Mouse (Mus musculus) urinary bladder, adult 18-20 months (tissue): ENCODE results near the gene Tnfsf14.
A peak's percentile ranks its signal among the peaks of the same experiment; 100 is the strongest.

ENCODE experiments used
- DNase-seq, 2 experiments: peaks; one replicate each; pipeline ENCODE4 v3.0.0; 2022; ENCODE audit warnings: low spot score in 2 of 2, mixed read lengths in 2 of 2

Tnfsf14 gene

DNA sequence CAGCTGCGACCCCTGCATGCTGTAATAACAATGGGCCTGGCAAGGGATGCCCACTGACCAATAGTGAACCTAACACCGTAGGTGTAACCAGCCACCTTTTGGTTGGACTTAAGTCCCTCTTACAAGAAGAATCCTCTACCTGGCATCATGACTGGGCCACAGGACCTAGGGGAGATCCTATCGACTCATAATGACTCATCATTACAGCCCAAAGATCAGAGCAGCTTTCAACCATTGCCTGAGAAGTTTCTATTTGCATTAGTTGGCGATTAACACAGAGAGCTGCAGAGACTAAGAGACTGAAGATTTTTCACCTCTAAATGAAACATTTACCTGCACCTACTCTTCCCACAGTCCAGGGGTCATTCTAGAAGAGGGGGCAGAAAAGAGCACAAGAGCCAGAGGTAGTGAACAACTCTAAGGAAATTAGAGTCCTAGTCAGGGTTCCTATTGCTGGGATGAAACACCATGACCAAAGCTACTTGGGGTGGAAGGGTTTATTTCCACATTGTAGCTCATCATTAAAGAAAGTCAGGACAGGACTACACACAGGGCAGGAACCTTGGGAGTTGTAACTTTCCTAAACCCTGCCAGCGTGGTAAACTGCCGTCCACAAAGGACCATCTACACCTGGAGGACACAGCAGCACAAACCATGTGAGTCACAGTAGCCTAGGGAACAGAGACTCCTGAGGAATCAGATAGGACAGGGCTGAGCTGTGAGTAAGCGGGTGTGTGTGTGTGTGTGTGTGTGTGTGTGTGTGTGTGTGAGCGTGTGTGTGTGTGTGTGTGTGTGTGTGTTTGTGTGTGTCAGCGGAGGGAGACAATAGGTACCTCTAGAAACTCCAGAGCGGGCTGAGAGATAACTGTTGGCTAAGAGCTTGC lies 8.1 kb upstream of the Tnfsf14 start:
- no peak for DNase-seq

- DNase-seq, result no peak
These were observed 4.3 kb upstream of the Tnfsf14 start for GRCm38 (mm10) chr17:57198252-57198651.

- no peak for DNase-seq
These were observed 1.5 kb upstream of the Tnfsf14 start for GRCm38 (mm10) chr17:57195326-57196010.

DNA sequence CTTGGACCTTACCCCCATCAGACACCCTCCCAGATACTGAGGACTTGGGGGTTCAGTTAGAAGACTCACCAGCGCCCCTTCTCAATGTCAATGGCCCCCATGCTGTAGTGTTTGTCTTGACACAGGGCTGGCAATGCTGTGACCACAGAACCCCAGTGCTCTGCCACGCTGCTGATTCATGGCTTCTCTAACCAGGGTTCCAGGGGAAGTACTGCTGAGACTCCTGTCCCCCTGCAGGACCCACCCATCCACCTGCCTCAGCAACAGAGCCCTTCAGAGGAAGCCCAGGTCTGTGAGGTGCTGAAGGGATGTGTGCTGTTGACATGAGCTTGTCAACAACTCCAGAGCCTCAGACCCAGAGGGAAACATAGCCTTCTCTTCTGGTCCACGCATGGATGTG lies 794 bp upstream of the Tnfsf14 start:
- DNase-seq, result no peak

GRCm38 (mm10) chr17:57188510-57189192 lies 5.3 kb downstream of the Tnfsf14 start:
- DNase-seq, result no peak

- no peak for DNase-seq
These were observed 8.3 kb downstream of the Tnfsf14 start for GRCm38 (mm10) chr17:57185641-57186040.

DNA sequence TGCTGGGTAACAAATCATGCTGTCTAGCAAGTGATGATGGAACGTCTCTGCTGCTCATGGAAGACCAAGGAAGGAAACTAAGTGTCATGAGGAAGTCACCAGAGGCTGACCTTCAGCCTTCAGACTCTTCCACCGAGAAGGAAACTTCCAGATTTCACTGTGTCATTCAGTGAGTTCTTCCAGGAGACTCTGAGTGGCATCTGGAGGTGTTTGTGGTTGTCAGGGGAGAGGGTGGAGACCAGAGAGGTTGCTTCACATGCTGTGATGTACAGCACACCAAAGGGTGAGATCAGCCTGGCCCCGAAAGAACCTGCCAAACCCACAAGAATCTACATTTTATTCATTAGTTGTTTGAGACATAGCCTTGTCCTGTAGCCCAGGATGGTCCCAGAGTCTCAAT lies 11.1 kb downstream of the Tnfsf14 start:
- no peak for DNase-seq

- no peak for DNase-seq
These were observed 13.6 kb downstream of the Tnfsf14 start for GRCm38 (mm10) chr17:57180363-57180762.

GRCm38 (mm10) chr17:57173351-57173750 lies 20.6 kb downstream of the Tnfsf14 start:
- no peak for DNase-seq

- DNase-seq, result no peak
These were observed 21.6 kb downstream of the Tnfsf14 start for GRCm38 (mm10) chr17:57172378-57172777.

- no peak for DNase-seq
These were observed 23.2 kb downstream of the Tnfsf14 start for GRCm38 (mm10) chr17:57170616-57171260.

DNA sequence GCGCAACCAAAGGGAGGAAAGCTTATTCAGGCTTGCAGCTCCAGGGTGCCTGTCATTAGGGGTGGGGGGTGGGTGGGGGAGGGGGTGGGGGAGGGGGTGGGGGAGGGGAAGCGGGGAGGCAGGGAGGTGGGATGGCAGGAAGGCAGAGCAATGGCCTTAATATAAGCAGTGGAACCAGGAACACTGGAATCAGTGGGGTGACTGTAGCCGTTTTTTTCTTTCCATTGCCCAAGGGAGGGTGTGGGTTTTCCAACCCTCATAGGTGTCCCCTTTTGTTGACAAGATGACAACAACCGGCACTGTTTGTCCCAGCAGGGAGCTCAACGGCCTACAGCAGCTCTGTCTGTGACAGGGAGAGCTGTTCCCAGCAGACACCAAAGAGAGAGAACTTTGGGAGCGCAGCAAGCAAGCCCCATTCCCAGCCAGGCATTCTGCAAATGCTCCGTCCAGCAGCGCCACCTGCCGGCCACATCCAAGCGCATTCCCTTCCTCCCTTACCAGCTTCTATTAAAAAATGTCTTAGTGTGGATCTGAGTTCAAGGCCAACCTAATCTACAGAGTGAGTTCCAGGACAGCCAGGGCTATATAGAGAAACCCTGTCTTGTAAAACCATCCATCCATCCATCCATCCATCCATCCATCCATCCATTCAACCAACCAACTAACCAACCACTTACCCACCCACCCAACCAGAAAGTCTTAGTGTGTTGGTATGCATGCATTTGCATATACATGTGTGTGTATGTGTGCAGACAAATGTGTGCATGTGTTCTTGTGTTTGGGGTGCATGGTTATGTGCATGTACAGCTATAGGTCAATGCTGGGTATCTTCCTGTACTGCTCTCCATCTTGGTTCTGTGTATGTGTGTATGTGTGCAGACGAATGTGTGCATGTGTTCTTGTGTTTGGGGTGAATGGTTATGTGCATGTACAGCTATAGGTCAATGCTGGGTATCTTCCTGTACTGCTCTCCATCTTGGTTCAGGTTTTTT lies 26.9 kb downstream of the Tnfsf14 start:
- DNase-seq, result peak; percentile 76 to 86

GRCm38 (mm10) chr17:57153787-57154186 lies 40.2 kb downstream of the Tnfsf14 start:
- DNase-seq, result no peak

GRCm38 (mm10) chr17:57153006-57153405 lies 41.0 kb downstream of the Tnfsf14 start:
- DNase-seq, result no peak

DNA sequence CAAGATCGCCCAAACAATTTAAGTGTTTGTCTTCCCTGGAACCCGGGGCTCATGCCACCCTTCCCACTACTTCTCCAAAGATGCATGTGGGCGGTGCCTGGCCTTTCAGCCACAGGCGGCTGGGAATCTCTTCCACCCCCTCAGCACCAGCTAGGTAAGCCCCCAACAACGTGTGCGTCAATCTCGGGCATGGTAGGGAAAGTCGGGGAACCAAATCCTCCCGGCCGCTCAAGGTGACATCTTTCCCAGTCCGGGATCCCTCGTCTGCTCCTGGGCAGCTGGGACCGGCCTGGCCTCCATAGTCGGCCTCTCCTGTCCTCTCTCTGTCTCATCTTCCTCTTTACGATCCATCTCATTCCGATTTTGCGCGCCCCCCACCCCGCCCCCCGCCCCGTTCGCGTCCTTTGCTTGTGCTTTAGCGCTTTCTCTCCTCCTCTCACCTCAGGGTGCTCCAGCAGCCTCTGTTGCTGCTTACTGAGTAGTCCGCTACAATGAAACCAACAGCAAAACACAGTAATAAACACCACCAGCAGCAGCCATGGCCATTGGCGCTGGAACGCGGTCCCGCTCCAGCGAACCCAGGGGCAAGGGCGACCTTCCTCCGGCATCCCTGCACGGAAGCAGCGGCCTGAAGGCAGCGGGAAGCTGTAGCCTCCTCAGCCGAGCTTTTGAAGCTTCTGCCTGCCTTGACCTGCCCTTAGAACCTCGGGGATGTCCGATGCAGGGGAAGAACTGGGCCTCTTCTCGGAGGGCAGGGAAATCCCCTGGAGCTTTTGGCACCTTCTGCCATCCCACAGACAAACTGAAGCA lies 44.8 kb downstream of the Tnfsf14 start, which contains the start of gene Cd70:
Cd70 (minus strand) TSS at position 784 of the 810 bp plus-strand sequence.
- DNase-seq, result no peak

DNA sequence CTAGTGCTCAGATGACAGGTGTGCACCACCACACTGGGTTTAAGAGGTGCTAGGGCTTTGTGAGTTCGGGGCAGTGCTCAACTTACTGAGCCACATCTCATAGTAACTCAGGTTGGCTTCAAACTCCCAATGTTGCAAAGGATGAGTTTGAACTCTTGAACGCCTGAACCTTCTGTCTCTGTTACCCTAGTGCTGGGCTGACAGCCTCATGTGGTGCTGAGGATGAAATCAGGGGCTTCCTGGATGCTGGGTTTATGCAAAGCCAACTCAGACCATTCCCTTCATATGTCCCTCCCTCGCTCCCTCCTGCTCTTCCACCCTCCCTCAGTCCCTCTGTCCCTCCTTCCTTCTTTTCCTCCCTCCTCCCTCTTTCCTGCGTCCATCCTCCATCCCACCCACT lies 45.6 kb downstream of the Tnfsf14 start:
- no peak for DNase-seq

DNA sequence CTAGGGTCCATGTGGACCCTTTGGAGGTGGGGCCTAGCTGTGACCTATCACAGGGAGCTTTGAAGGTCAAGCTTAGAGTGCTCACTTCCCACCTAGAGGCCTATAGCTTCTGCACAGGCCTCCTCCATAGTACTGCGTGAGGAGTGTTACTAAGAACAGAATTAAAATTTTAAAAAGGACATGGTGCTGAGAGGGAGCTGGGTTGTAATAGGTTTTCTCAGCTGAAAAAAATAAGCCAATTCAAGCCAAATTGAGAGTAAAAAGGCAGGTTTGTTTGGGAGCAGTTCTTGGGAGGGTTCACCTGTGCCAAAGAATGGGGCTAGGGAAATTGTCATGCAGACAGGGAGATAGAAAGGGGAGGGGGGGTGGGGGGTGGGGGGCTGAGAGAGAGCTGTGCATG lies 48.9 kb downstream of the Tnfsf14 start:
- no peak for DNase-seq

DNA sequence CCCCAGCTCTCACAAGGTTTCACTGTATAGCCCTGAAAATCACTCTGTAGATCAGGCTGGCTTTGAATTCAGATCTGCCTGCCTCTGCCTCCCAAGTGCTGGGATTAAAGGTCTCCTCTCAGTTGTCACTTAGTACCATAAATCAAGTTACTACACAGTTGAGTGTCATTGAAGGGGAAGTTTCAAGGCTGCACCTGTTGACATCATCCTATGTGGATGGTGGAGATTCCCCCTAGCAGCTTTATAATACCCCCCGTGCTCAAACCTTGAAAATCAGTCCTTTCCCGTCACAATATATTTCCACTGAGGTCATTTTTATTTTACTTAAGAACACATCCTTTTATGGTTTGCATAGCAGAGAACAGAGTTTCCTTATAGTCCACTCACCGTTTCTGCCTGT lies 50.3 kb downstream of the Tnfsf14 start:
- no peak for DNase-seq

GRCm38 (mm10) chr17:57139708-57140107 lies 54.3 kb downstream of the Tnfsf14 start:
- DNase-seq, result no peak
